Mouse (Mus musculus) erythroblast, embryonic 14.5 days (primary cell): ENCODE measurements around the gene Zfpl1.

Source experiments
- GATA1 ChIP-seq: IDR thresholded peaks from 2 replicates; pipeline ENCODE4 v1.6.1; 2012; ENCODE audit warnings: low read length, inconsistent platforms, mixed read lengths
- TAL1 ChIP-seq: IDR thresholded peaks from 3 replicates; pipeline ENCODE4 v1.6.1; 2012; ENCODE audit warnings: low read length, inconsistent platforms, mixed read lengths

- no peak for TF ChIP-seq TAL1
- no peak for TF ChIP-seq GATA1
Measured at GRCm38 (mm10) chr19:6046294-6047153, 38.2 kb downstream of the Zfpl1 start, which contains the start of gene Syvn1.
